Mouse (Mus musculus) kidney, adult 2 months (tissue): Measurements from ENCODE around the gene Fdxr.

Experiments
- CTCF ChIP-seq: fragments of 200-500 bp; conservative IDR thresholded peaks from 2 replicates; pipeline ENCODE4 v1.5.1; 2011; ENCODE audit warnings: low read depth, mild to moderate bottlenecking, control low read depth, low read length, moderate library complexity, mixed read lengths; ENCODE audit not compliant: insufficient read depth, insufficient read length
- POLR2A ChIP-seq: fragments of 200-500 bp; IDR thresholded peaks from one replicate; pipeline ENCODE4 v1.6.1; 2011; ENCODE audit warnings: low read depth, low read length, control low read depth

DNA sequence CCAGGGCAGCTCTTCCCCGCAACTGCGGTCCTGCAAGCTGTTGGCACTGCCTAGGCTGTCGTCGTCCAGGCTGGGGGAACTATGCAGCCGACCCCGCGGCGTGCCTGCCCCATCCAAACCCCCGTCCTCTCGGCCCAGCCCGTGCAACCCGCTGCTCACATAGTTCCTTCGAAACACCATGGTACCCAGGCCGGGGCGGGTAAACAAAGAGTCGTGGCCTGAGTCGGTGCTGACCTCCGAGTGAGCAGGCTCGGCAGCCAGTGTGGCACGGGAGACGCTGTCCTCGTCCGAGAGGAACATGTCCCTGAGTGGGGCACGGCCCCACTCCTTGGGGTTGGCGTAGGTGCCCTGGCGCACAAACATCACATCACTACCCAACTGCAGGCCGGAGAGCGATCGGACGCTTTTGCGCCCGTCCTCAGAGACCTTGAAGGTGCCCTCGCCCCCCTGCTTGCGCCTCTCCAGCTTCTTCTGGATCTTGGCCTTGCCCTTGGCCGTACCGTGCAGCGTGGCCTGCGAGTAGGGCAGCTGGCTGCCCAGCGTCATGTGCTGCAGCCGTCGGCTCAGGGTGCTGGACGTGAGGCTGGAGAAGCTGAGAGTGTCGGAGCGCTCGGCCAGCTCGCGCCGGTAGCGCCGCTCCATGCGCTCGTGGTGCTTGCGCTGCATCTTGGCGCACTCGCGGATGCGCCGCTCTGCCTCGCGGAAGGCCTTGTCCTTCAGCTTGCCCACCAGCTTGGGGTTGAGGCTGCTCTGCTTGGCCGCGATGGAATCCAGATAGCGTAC is 41.6 kb upstream of the Fdxr start:
- TF ChIP-seq CTCF, result no peak
- TF ChIP-seq POLR2A, result no peak
